ENCODE assay signal across 8 mouse cellular contexts in genomic region chr10:81574081-81575056, GRCm38 (mm10). TPM values are rescaled to one million over a fixed set of nuclear protein-coding genes. Genes with fewer than 3 reads are reported as not detected.
DNase-seq lines count a peak whose midpoint lies in the region; ATAC-seq lines count a peak whose summit lies in the region.

Gene Tle2 (plus strand): TSS chr10:81574561.

- peak within 1 kb of the TSS; percentile 80 for H3K27ac ChIP-seq in embryonic facial prominence, embryonic 12.5 days
- H3K27ac ChIP-seq in intestine, embryonic 15.5 days, result peak within 1 kb of the TSS; percentile 44; the same call in 1 of the 2 replicates
- H3K27ac ChIP-seq in midbrain, embryonic 12.5 days (replicated peaks), result peak within 1 kb of the TSS; percentile 43

- H3K4me2 ChIP-seq in embryonic facial prominence, embryonic 12.5 days (replicated peaks), result peak within 1 kb of the TSS; percentile 67
- peak within 1 kb of the TSS; percentile 92 for H3K4me2 ChIP-seq in intestine, embryonic 15.5 days (replicated peaks)
- peak within 1 kb of the TSS; percentile 63 for H3K4me2 ChIP-seq in midbrain, embryonic 12.5 days (replicated peaks)

- WGBS in embryonic facial prominence, embryonic 12.5 days, result 16% methylated on average over 10 of the region's 10 CpGs
- 26% methylated on average over 10 of the region's 10 CpGs for WGBS in intestine, embryonic 15.5 days
- WGBS in midbrain, embryonic 12.5 days, result 18% methylated on average over 10 of the region's 10 CpGs

- ATAC-seq in embryonic facial prominence, embryonic 12.5 days (ENCODE audit: insufficient number of reproducible peaks, insufficient read depth, low FRiP score, low TSS enrichment), result no peak
- no peak for ATAC-seq in intestine, embryonic 15.5 days
- no peak for ATAC-seq in midbrain, embryonic 12.5 days (ENCODE audit: low FRiP score, low read depth)

- H3K9ac ChIP-seq in embryonic facial prominence, embryonic 12.5 days, result peak within 1 kb of the TSS; percentile 69
- peak within 1 kb of the TSS; percentile 69 for H3K9ac ChIP-seq in intestine, embryonic 15.5 days
- H3K9ac ChIP-seq in midbrain, embryonic 12.5 days (replicated peaks), result peak within 1 kb of the TSS; percentile 52

- peak within 1 kb of the TSS; percentile 62 for H3K4me3 ChIP-seq in embryonic facial prominence, embryonic 12.5 days
- H3K4me3 ChIP-seq in intestine, embryonic 15.5 days (replicated peaks), result peak within 1 kb of the TSS; percentile 60
- H3K4me3 ChIP-seq in midbrain, embryonic 12.5 days, result peak within 1 kb of the TSS; percentile 47

- no peak for DNase-seq in layer of hippocampus, adult 8-10 months (ENCODE audit: low spot score in 2 of 2)
- no peak for DNase-seq in layer of hippocampus, adult 11-12 months (ENCODE audit: low spot score)
- DNase-seq in adrenal gland, adult 2 months, result peak; percentile 45
- no peak for DNase-seq in T-cell, adult 2 months (ENCODE audit: low spot score)
- no peak for DNase-seq in frontal cortex, postnatal 36 days (ENCODE audit: low spot score in 2 of 2)

- H3K27me3 ChIP-seq in embryonic facial prominence, embryonic 12.5 days, result peaks cover 26% of the 10 kb centered on the region; the same call in 1 of the 2 replicates
- 0 out of 2 replicates have a peak, but pooled peaks cover 3% of the 10 kb centered on the region for H3K27me3 ChIP-seq in intestine, embryonic 15.5 days (replicated peaks)
- peaks cover 78% of the 10 kb centered on the region for H3K27me3 ChIP-seq in midbrain, embryonic 12.5 days

- 0 out of 2 replicates have a peak, but pooled peaks cover 7% of the 10 kb centered on the region for H3K36me3 ChIP-seq in embryonic facial prominence, embryonic 12.5 days
- no peaks in the 10 kb centered on the region for H3K36me3 ChIP-seq in intestine, embryonic 15.5 days
- H3K36me3 ChIP-seq in midbrain, embryonic 12.5 days, result no peaks in the 10 kb centered on the region

- no peaks in the 10 kb centered on the region for H3K9me3 ChIP-seq in embryonic facial prominence, embryonic 12.5 days
- H3K9me3 ChIP-seq in intestine, embryonic 15.5 days, result no peaks in the 10 kb centered on the region
- no peaks in the 10 kb centered on the region for H3K9me3 ChIP-seq in midbrain, embryonic 12.5 days

- H3K4me1 ChIP-seq in embryonic facial prominence, embryonic 12.5 days, result peaks cover 58% of the 10 kb centered on the region
- H3K4me1 ChIP-seq in intestine, embryonic 15.5 days (replicated peaks), result peaks cover 53% of the 10 kb centered on the region
- peaks cover 58% of the 10 kb centered on the region for H3K4me1 ChIP-seq in midbrain, embryonic 12.5 days

RNA-seq across cellular contexts. Expression of gene Tle2, which starts in this region (rescaled TPM):
- total RNA-seq in layer of hippocampus, adult 8-10 months (2022), result 10 to 100 TPM; 34.5 to 59.9 (median 38.5) TPM
- 10 to 100 TPM; 50.4 to 51.0 TPM for total RNA-seq in adrenal gland, adult 2 months (2021)
- polyA plus RNA-seq in adrenal gland, adult 2 months (2012; rRNA removed), result 417 and 691 TPM in 2 replicates
- 59.2 and 71.1 TPM in 2 replicates for polyA plus RNA-seq in embryonic facial prominence, embryonic 12.5 days (2016; fragmentation: Nextera tagmentation; extraction: Ambion mirVana)
- 14.5 and 17.8 TPM in 2 replicates for polyA plus RNA-seq in intestine, embryonic 15.5 days (2015; fragmentation: Nextera tagmentation; extraction: Ambion mirVana)
- 17.8 and 17.9 TPM in 2 replicates for polyA plus RNA-seq in midbrain, embryonic 12.5 days (2016; fragmentation: Nextera tagmentation; extraction: Ambion mirVana)
